Mouse (Mus musculus) liver, postnatal 0 days (tissue): ENCODE measurements at regions not wholly inside any gene's neighbourhood (a gene's known extent, or its start where the extent isn't known, plus 50 kb on each side); places are given as distances from the start of the nearest gene placed in this dataset.

Experiments
- CTCF ChIP-seq: sonication (generic); IDR thresholded peaks from 2 replicates; pipeline ENCODE4 v1.5.1; 2016; ENCODE audit warnings: antibody characterized with exemption, low read depth
- EP300 ChIP-seq: IDR thresholded peaks from 2 replicates; pipeline ENCODE4 v1.6.1; 2016; ENCODE audit warnings: antibody characterized with exemption, low read depth, mild to moderate bottlenecking

DNA sequence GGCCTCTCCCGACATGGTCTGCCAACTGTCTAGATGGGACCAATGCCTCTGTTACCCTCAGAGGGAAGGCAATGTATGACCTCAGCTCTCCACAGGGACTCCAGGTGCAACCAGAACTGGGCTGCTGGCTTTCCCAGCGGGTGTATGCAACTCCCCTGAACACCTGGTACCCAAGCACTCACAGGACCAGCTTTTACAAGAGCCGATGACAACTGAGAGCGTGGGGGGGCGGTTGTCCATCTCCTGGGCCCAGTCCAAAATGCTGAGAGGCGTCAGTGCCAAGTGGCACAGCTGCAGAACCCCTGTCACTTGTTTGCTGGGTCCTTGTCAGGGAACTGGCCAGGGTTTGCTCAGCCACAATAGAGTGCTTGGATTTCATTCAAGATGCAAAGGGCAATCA is 700.1 kb upstream of the Fam160b2 start:
- TF ChIP-seq CTCF (no peak), EP300 (no peak)
